Mouse (Mus musculus) neural tube, embryonic 15.5 days (tissue): ENCODE data around the gene Ablim2. TPM values are rescaled to one million over a fixed set of nuclear protein-coding genes. Genes with fewer than 3 reads are reported as not detected.

Source experiments
- ATAC-seq: fragments of 200-750 bp; cut with Nextera tagmentation; 2 replicates; pipeline ENCODE4 v1.8.0; 2017; ENCODE audit warnings: mild to moderate bottlenecking, moderate TSS enrichment, moderate library complexity; ENCODE audit not compliant: low FRiP score
- H3K27ac ChIP-seq: fragments of 300-500 bp; sonication (generic); replicated peaks from 2 replicates; pipeline ENCODE4 v1.5.1; 2015; ENCODE audit warnings: mild to moderate bottlenecking, inconsistent platforms
- H3K27me3 ChIP-seq: fragments of 300-500 bp; sonication (generic); replicated peaks from 2 replicates; pipeline ENCODE4 v1.6.1; 2015; ENCODE audit warnings: inconsistent platforms
- H3K36me3 ChIP-seq: fragments of 300-500 bp; sonication (generic); 2 replicates; pipeline ENCODE4 v1.6.1; 2015; ENCODE audit warnings: inconsistent platforms
- H3K4me1 ChIP-seq: fragments of 300-500 bp; sonication (generic); 2 replicates; pipeline ENCODE4 v1.6.1; 2015; ENCODE audit warnings: inconsistent platforms
- H3K4me2 ChIP-seq: fragments of 300-500 bp; sonication (generic); 2 replicates; pipeline ENCODE4 v1.6.1; 2015; ENCODE audit warnings: inconsistent platforms, mild to moderate bottlenecking, moderate library complexity
- H3K4me3 ChIP-seq: fragments of 300-500 bp; sonication (generic); replicated peaks from 2 replicates; pipeline ENCODE4 v1.5.1; 2015; ENCODE audit warnings: mild to moderate bottlenecking, inconsistent platforms
- H3K9ac ChIP-seq: fragments of 300-500 bp; sonication (generic); replicated peaks from 2 replicates; pipeline ENCODE4 v1.6.1; 2015; ENCODE audit warnings: mild to moderate bottlenecking, inconsistent platforms
- H3K9me3 ChIP-seq: fragments of 300-500 bp; sonication (generic); replicated peaks from 2 replicates; pipeline ENCODE4 v1.6.1; 2016; ENCODE audit warnings: inconsistent platforms
- WGBS: fragments of 180-500 bp; shearing (Covaris S2); methylation state at CpG from one replicate; pipeline ENCODE4 v1.1.7; 2015; ENCODE audit warnings: mixed read lengths; 5-methylcytosine and 5-hydroxymethylcytosine counted together
- polyA plus RNA-seq: library from polyadenylated mRNA; unstranded; fragments of >200 nt; fragmentation: Nextera tagmentation; extraction: Ambion mirVana; gene quantifications from 2 replicates; pipeline ENCODE4 v1.2.1, GENCODE M21; 2015

Ablim2 gene
- polyA plus RNA-seq, 1 experiment from 2014 or later, result 31.8 TPM

- Histone ChIP-seq H3K4me1 (no peaks in the 10 kb centered on the region), H3K4me2 (no peak overlapping the region), H3K9ac (no peak overlapping the region), H3K27me3 (no peaks in the 10 kb centered on the region), H3K9me3 (no peaks in the 10 kb centered on the region), H3K27ac (no peak overlapping the region), H3K36me3 (no peaks in the 10 kb centered on the region), H3K4me3 (no peak overlapping the region)
- ATAC-seq, result no peak
- WGBS, result 79% methylated on average over 5 of the region's 5 CpGs
These were observed 33.8 kb upstream of the Ablim2 start for GRCm38 (mm10) chr5:35723900-35724299.

GRCm38 (mm10) chr5:35725840-35726239 lies 31.8 kb upstream of the Ablim2 start:
- Histone ChIP-seq H3K4me2 (no peak overlapping the region), H3K36me3 (no peaks in the 10 kb centered on the region), H3K4me1 (no peaks in the 10 kb centered on the region), H3K27ac (no peak overlapping the region), H3K27me3 (no peaks in the 10 kb centered on the region), H3K4me3 (no peak overlapping the region), H3K9ac (no peak overlapping the region), H3K9me3 (no peaks in the 10 kb centered on the region)
- ATAC-seq, result no peak
- 80% methylated on average over 3 of the region's 3 CpGs for WGBS

DNA sequence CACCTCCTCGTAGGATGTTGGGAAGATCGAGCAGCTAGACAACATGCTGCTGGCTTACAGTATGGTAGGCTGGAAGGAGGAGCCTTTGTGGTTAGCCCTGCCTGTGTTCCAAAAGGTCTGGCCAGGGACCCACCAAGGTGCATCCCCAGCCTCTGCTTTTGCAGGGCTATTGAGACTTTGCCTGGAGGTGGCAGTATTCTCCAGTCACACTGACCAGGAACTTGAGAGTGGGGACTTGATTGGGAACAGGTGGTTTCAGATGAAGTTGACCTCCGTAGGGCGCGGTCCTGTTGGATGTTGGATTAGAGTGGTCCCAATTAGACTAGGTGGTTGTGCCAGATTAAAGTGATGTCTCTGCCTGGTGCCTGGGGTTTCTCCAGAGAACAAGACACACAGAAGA lies 30.2 kb upstream of the Ablim2 start:
- H3K27ac ChIP-seq, result no peak overlapping the region
- no peaks in the 10 kb centered on the region for H3K36me3 ChIP-seq
- no peaks in the 10 kb centered on the region for H3K9me3 ChIP-seq
- H3K4me1 ChIP-seq, result no peaks in the 10 kb centered on the region
- no peaks in the 10 kb centered on the region for H3K27me3 ChIP-seq
- H3K9ac ChIP-seq, result no peak overlapping the region
- WGBS, result 95% methylated on average over 5 of the region's 5 CpGs
- ATAC-seq, result no peak
- H3K4me3 ChIP-seq, result no peak overlapping the region
- no peak overlapping the region for H3K4me2 ChIP-seq

DNA sequence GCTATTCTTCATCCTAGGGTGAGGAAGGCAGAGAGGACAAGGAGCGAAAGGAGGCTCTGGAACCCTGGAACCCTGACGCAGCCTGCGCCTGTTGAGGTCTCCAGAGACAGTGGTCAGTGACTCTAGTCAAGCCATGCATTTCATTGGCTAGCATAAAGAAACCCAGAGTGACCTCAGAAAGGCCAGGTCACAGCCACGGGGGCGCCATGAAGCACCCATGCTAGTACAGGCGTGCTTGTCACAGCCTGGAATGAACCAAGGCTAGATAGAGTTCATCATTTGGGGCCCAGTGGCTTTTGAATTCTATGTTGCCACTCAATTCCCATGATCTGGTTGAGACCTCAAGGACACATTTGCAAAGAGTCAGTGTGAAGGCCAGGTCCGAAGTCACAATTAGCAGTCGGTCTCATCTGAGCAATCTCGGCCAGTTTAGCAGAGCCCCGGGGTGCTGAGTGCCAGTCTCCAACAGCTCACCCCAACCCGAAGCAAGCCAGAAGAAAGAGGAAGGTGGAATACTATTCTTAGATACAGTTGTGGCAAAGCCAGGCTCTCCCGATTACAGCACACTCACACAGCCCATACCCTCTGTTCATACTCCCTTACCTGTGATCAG lies 29.2 kb upstream of the Ablim2 start:
- 86% methylated on average over 12 of the region's 12 CpGs for WGBS
- H3K9ac ChIP-seq, result no peak overlapping the region
- H3K4me3 ChIP-seq, result peak overlapping the region; percentile 3; the same call in 1 of the 2 replicates
- H3K9me3 ChIP-seq, result no peaks in the 10 kb centered on the region
- no peaks in the 10 kb centered on the region for H3K4me1 ChIP-seq
- no peaks in the 10 kb centered on the region for H3K36me3 ChIP-seq
- H3K27ac ChIP-seq, result no peak overlapping the region
- no peak for ATAC-seq
- no peaks in the 10 kb centered on the region for H3K27me3 ChIP-seq
- peak overlapping the region; percentile 21 for H3K4me2 ChIP-seq

- H3K27me3 ChIP-seq, result no peaks in the 10 kb centered on the region
- 60% methylated on average over 11 of the region's 11 CpGs for WGBS
- no peaks in the 10 kb centered on the region for H3K36me3 ChIP-seq
- no peak for ATAC-seq
- H3K4me3 ChIP-seq, result no peak overlapping the region
- peak overlapping the region; percentile 21; the same call in 1 of the 2 replicates for H3K4me2 ChIP-seq
- H3K4me1 ChIP-seq, result no peaks in the 10 kb centered on the region
- H3K27ac ChIP-seq, result peak overlapping the region; percentile 68
- H3K9ac ChIP-seq, result no peak overlapping the region
- no peaks in the 10 kb centered on the region for H3K9me3 ChIP-seq
These were observed 28.7 kb upstream of the Ablim2 start for GRCm38 (mm10) chr5:35728957-35729460.

DNA sequence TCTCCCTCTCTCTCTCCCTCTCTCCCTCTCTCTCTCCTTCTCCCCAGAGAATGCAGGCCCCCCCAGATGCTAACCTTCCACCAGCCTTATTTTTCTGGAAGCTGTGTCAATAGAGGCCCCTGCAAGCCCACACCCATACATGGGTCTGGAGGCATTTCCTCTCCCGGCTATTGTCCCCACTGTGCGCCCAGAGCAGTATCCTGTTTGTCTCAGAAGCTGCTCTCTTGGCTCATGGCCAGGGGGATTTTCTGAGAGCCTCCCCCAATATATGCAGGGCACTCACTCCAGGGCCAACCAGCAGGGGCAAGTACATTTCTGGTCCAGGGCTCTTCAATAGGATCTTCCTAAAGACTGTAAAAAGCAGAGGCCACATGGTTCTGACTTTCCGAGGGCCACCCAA lies 27.8 kb upstream of the Ablim2 start:
- no peaks in the 10 kb centered on the region for H3K4me1 ChIP-seq
- 66% methylated on average over 3 of the region's 3 CpGs for WGBS
- H3K27ac ChIP-seq, result peak overlapping the region; percentile 68; the same call in 1 of the 2 replicates
- no peak for ATAC-seq
- no peaks in the 10 kb centered on the region for H3K9me3 ChIP-seq
- H3K27me3 ChIP-seq, result no peaks in the 10 kb centered on the region
- no peak overlapping the region for H3K4me2 ChIP-seq
- no peaks in the 10 kb centered on the region for H3K36me3 ChIP-seq
- no peak overlapping the region for H3K9ac ChIP-seq
- no peak overlapping the region for H3K4me3 ChIP-seq

- no peaks in the 10 kb centered on the region for H3K4me1 ChIP-seq
- no peaks in the 10 kb centered on the region for H3K27me3 ChIP-seq
- H3K4me2 ChIP-seq, result no peak overlapping the region
- H3K9ac ChIP-seq, result no peak overlapping the region
- ATAC-seq, result no peak
- H3K27ac ChIP-seq, result no peak overlapping the region
- H3K36me3 ChIP-seq, result no peaks in the 10 kb centered on the region
- WGBS, result 62% methylated on average over 1 of the region's 1 CpGs
- no peak overlapping the region for H3K4me3 ChIP-seq
- H3K9me3 ChIP-seq, result no peaks in the 10 kb centered on the region
These were observed 27.1 kb upstream of the Ablim2 start for GRCm38 (mm10) chr5:35730552-35730951.

DNA sequence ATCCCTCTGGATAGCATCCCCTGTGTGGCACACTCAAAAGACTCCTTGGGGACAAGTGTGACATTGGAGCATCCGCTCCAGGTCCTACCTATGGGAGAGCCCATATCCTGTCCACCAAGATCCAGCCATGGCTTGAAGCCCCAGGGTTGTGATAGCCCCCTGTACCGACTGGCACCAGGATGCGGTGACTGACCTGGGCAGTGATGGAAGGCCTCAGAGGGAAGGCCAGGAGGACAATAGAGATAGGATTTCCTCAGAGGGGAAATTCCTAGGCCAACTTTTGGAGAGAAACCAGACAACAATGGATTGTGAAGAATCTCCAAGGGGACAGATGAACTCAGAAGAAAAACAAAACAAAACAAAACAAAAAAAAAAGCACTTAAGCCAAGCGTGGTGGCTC lies 26.7 kb upstream of the Ablim2 start:
- Histone ChIP-seq H3K9me3 (no peaks in the 10 kb centered on the region), H3K4me2 (no peak overlapping the region), H3K27me3 (no peaks in the 10 kb centered on the region), H3K4me3 (no peak overlapping the region), H3K9ac (no peak overlapping the region), H3K27ac (no peak overlapping the region), H3K36me3 (no peaks in the 10 kb centered on the region), H3K4me1 (no peaks in the 10 kb centered on the region)
- WGBS, result 92% methylated on average over 4 of the region's 4 CpGs
- ATAC-seq, result no peak

DNA sequence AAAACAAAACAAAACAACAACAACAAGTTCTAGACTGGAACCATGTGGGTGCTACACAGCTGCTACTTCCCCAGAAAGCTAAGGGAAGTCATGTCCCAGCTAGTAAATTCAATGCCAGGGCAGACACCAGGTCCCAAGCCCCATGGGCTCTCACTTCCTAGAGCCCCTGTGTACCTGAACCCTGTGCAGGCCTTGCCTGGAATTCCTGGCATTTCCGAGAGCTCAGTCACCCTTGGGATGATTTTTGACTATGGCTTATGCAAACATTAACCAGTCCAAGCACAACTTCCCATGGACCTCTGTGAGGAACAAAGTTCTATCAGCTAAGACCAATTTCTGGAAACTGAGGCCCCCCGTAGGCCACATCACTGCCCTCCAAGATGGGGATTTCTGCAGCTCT lies 24.2 kb upstream of the Ablim2 start:
- 86% methylated on average over 2 of the region's 2 CpGs for WGBS
- no peak for ATAC-seq

DNA sequence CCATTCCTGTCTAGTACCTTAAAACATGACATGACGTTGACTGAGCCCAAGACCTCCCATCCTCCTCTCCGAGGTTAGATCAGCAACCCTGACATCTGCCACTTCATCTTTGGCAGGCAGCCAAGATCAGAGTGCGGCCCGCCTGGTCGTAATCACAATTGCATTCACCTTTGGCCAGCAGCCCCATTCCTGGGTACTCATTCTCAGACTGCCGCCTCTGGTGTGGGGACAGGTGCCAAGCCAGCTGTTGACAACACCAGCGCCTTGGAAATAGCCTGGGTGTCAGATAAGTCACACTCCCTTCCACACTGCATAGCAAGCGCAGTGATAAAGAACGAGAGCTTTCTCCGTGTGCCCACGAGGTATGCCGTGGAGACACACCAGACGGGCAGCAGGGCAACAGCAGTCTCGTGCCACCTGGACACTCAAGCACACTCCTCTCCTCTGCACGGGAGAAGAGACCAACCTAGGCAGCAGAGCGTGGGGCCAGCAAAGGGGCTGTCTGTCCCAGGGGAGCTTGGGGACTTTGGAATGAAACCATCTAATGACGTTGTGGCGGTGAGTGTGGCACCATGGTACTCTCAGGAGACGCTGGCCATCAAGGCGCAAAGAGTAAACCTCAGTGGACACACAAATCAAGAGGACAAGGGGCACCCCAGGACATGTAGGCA lies 20.3 kb upstream of the Ablim2 start:
- Histone ChIP-seq H3K9ac (no peak overlapping the region), H3K36me3 (no peaks in the 10 kb centered on the region), H3K4me2 (no peak overlapping the region), H3K4me1 (no peaks in the 10 kb centered on the region), H3K27ac (no peak overlapping the region), H3K4me3 (no peak overlapping the region), H3K27me3 (peaks cover 19% of the 10 kb centered on the region), H3K9me3 (no peaks in the 10 kb centered on the region)
- no peak for ATAC-seq
- 75% methylated on average over 20 of the region's 20 CpGs for WGBS

More for the DNA sequence above, 24.2 kb upstream of the Ablim2 start:
- no peak overlapping the region for H3K4me2 ChIP-seq
- no peak overlapping the region for H3K4me3 ChIP-seq
- H3K27me3 ChIP-seq, result no peaks in the 10 kb centered on the region
- H3K27ac ChIP-seq, result no peak overlapping the region
- H3K9me3 ChIP-seq, result no peaks in the 10 kb centered on the region
- H3K4me1 ChIP-seq, result no peaks in the 10 kb centered on the region
- no peak overlapping the region for H3K9ac ChIP-seq
- no peaks in the 10 kb centered on the region for H3K36me3 ChIP-seq

GRCm38 (mm10) chr5:35739005-35739404 lies 18.7 kb upstream of the Ablim2 start:
- no peak overlapping the region for H3K4me3 ChIP-seq
- H3K4me2 ChIP-seq, result no peak overlapping the region
- WGBS, result 85% methylated on average over 2 of the region's 2 CpGs
- no peaks in the 10 kb centered on the region for H3K9me3 ChIP-seq
- H3K27ac ChIP-seq, result no peak overlapping the region
- ATAC-seq, result no peak
- H3K9ac ChIP-seq, result no peak overlapping the region
- peaks cover 19% of the 10 kb centered on the region for H3K27me3 ChIP-seq
- H3K36me3 ChIP-seq, result no peaks in the 10 kb centered on the region
- H3K4me1 ChIP-seq, result no peaks in the 10 kb centered on the region

DNA sequence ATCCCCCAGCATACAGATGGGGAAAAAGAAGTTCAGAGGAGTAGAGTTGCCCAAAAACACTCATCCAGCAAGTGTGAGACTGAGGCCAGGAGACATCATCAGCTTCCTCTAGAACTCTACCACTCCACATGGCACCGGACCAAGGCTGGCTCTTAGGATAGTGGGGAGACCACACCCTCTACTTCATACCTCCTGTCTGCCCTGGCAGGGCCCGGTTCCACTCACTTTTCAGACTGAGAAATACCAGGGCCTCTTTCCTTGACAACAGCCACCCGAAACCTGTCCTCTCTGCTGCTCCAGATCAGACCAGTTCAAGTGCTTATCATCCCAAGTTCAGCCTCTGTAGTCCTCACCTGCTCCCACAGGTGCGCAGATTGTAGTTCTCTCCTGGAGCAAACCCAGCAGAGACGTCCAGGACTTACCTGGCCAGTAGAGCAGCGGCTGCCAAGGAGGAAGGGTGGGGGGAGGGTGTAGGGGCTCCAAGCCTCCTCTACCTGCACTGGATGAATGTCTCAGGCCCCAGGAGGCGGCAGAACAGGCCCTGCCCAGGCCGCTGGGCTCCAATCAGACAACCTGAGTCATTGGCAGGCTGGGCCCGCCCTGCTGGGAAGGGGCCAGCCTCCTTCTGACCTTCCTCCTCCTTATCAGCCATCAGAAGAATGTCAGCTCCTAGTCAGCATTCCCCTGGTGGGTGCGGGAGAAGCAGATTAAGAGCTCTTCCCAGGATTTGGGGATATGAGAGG lies 18.0 kb upstream of the Ablim2 start, which contains the start of gene Sh3tc1:
TSS of gene Sh3tc1 (minus strand) at position 452 of the 743 bp plus-strand sequence.
- ATAC-seq, result no peak
- 24% methylated on average over 10 of the region's 10 CpGs for WGBS
- H3K9me3 ChIP-seq, result no peaks in the 10 kb centered on the region
- no peak within 1 kb of the TSS for H3K4me2 ChIP-seq
- H3K4me3 ChIP-seq, result no peak within 1 kb of the TSS
- H3K36me3 ChIP-seq, result no peaks in the 10 kb centered on the region
- peaks cover 19% of the 10 kb centered on the region for H3K27me3 ChIP-seq
- no peaks in the 10 kb centered on the region for H3K4me1 ChIP-seq
- H3K27ac ChIP-seq, result no peak within 1 kb of the TSS
- no peak within 1 kb of the TSS for H3K9ac ChIP-seq
